Mouse (Mus musculus) liver, postnatal 0 days (tissue): ENCODE data around the gene Akr7a5.

Experiments used
- CTCF ChIP-seq: sonication (generic); IDR thresholded peaks from 2 replicates; pipeline ENCODE4 v1.5.1; 2016; ENCODE audit warnings: antibody characterized with exemption, low read depth
- EP300 ChIP-seq: IDR thresholded peaks from 2 replicates; pipeline ENCODE4 v1.6.1; 2016; ENCODE audit warnings: antibody characterized with exemption, low read depth, mild to moderate bottlenecking

DNA sequence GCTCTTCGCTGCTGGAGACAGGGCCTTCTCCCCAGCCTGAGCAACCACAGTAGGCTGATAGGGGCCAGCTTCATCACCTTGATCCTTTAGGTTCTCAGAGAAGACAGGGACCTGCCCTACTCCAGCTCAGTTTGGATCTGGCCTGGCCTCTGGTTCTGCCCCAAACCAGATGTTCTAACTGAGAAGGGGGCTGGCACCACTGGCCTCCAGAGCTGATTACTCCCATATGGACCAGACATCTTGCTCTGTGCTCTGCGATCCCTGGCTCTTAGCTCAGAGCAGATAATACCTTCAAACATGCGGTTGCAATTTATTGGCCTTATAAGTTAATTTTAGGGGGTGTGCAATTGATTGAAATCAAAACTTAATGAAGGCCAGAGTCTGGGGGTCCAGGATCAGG, 43.2 kb upstream of the Akr7a5 start:
- TF ChIP-seq CTCF (no peak), EP300 (no peak)
